Comparison of ENCODE assay signal across 8 mouse cellular contexts in the genomic region with DNA sequence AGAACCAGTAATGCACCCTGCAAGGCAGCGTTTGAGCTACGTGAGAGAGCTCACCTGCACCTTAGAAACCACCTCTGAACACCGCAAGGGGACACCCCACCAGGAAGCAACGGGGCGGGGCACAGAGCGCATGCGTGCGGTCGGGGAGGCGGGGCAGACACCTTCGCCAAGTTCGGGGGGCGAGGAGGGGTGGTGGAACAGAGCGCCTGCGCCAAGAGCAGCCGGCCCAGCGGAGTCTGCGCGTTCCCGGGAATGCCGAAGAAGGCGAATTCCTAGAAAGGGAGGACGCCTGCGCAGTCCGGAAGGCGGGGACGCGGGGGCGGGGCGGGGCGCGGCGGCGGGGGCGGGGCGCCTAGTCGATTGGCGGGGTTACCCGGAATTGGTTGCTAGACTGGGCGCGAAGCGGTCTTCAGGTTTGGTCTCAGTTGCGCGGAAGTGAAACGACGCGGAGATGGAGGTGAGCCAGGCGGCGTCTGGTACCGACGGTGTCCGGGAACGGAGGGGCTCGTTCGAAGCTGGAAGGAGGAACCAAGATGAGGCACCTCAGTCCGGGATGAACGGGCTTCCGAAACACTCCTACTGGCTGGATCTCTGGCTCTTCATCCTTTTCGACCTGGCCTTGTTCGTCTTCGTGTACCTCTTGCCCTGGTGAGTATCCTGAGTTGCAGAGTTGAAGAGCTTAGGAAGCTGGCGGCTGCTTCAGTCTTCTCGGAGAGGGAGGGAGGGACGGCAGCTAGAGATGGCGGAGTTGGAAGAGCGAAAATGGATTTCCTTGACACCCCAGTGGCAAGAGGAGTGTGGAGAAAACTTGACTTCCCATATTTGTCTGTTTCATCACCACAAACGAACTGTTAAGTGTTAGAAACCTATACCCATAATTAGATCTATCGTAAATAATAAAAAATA. TPM values are rescaled to one million over a fixed set of nuclear protein-coding genes. Genes with fewer than 3 reads are reported as not detected.
DNase-seq lines count a peak whose midpoint lies in the region; ATAC-seq lines count a peak whose summit lies in the region.

1810037I17Rik (plus strand) TSS at position 195 of the 906 bp plus-strand sequence.

- no peaks in the 10 kb centered on the region for H3K27me3 ChIP-seq in heart, embryonic 13.5 days (replicated peaks)
- H3K27me3 ChIP-seq in liver, embryonic 12.5 days (replicated peaks), result no peaks in the 10 kb centered on the region
- H3K27me3 ChIP-seq in stomach, embryonic 15.5 days (replicated peaks), result no peaks in the 10 kb centered on the region

- H3K4me3 ChIP-seq in brown adipose tissue, adult 24 weeks (ENCODE audit: insufficient read depth, low read depth, low read length), result peak within 1 kb of the TSS; percentile 75
- peak within 1 kb of the TSS; percentile 67 for H3K4me3 ChIP-seq in heart, embryonic 13.5 days
- H3K4me3 ChIP-seq in liver, embryonic 12.5 days, result peak within 1 kb of the TSS; percentile 74
- peak within 1 kb of the TSS; percentile 63 for H3K4me3 ChIP-seq in stomach, embryonic 15.5 days (replicated peaks)

- H3K4me2 ChIP-seq in heart, embryonic 13.5 days, result peak within 1 kb of the TSS; percentile 84
- peak within 1 kb of the TSS; percentile 80 for H3K4me2 ChIP-seq in liver, embryonic 12.5 days
- peak within 1 kb of the TSS; percentile 60 for H3K4me2 ChIP-seq in stomach, embryonic 15.5 days

- peaks cover 3% of the 10 kb centered on the region; the same call in 1 of the 2 replicates for H3K4me1 ChIP-seq in brown adipose tissue, adult 24 weeks (ENCODE audit: control insufficient read depth, insufficient read depth, insufficient read length, low read length)
- H3K4me1 ChIP-seq in heart, embryonic 13.5 days, result peaks cover 41% of the 10 kb centered on the region
- H3K4me1 ChIP-seq in liver, embryonic 12.5 days, result peaks cover 52% of the 10 kb centered on the region
- H3K4me1 ChIP-seq in stomach, embryonic 15.5 days, result peaks cover 4% of the 10 kb centered on the region; the same call in 1 of the 2 replicates

- peak; percentile 96 for ATAC-seq in heart, embryonic 13.5 days (ENCODE audit: extremely low read depth, insufficient number of reproducible peaks, low FRiP score, low TSS enrichment)
- ATAC-seq in liver, embryonic 12.5 days, result peak; percentile 95
- ATAC-seq in stomach, embryonic 15.5 days (ENCODE audit: insufficient read depth, low FRiP score, low read depth), result peak; percentile 98

- DNase-seq in CD4-positive, CD25-positive, alpha-beta regulatory T cell, adult 2 months (ENCODE audit: low read depth, low spot score), result peak; percentile 96
- DNase-seq in fat pad, adult 2 months (ENCODE audit: extremely low read depth, low read depth, low spot score), result peak; percentile 54
- DNase-seq in kidney, postnatal 10 days, result peak; percentile 99
- DNase-seq in natural killer cell, adult 2 months (ENCODE audit: low spot score in 2 of 2), result peak; percentile 90 to 93

- under 1% methylated on average over 68 of the region's 68 CpGs for WGBS in heart, embryonic 13.5 days
- under 1% methylated on average over 68 of the region's 68 CpGs for WGBS in liver, embryonic 12.5 days (ENCODE audit: insufficient replicate concordance)
- WGBS in stomach, embryonic 15.5 days, result under 1% methylated on average over 68 of the region's 68 CpGs

- H3K36me3 ChIP-seq in heart, embryonic 13.5 days, result peaks cover 11% of the 10 kb centered on the region
- H3K36me3 ChIP-seq in liver, embryonic 12.5 days, result peaks cover 17% of the 10 kb centered on the region
- H3K36me3 ChIP-seq in stomach, embryonic 15.5 days, result no peaks in the 10 kb centered on the region

- peak within 1 kb of the TSS; percentile 79 for H3K27ac ChIP-seq in brown adipose tissue, adult 24 weeks (replicated peaks; ENCODE audit: low read depth, low read length)
- peak within 1 kb of the TSS; percentile 90 for H3K27ac ChIP-seq in heart, embryonic 13.5 days (replicated peaks)
- peak within 1 kb of the TSS; percentile 94 for H3K27ac ChIP-seq in liver, embryonic 12.5 days
- peak within 1 kb of the TSS; percentile 87 for H3K27ac ChIP-seq in stomach, embryonic 15.5 days

- peak within 1 kb of the TSS; percentile 83 for H3K9ac ChIP-seq in heart, embryonic 13.5 days
- peak within 1 kb of the TSS; percentile 79 for H3K9ac ChIP-seq in liver, embryonic 12.5 days
- H3K9ac ChIP-seq in stomach, embryonic 15.5 days, result peak within 1 kb of the TSS; percentile 49; the same call in 1 of the 2 replicates

- no peaks in the 10 kb centered on the region for H3K9me3 ChIP-seq in heart, embryonic 13.5 days
- no peaks in the 10 kb centered on the region for H3K9me3 ChIP-seq in liver, embryonic 12.5 days (replicated peaks)
- no peaks in the 10 kb centered on the region for H3K9me3 ChIP-seq in stomach, embryonic 15.5 days

RNA-seq across cellular contexts. Expression of gene 1810037I17Rik, which starts in this region (rescaled TPM):
- polyA plus RNA-seq in brown adipose tissue, adult 24 weeks (2012; ENCODE audit: insufficient read depth, insufficient read length, missing spikeins), result 85.1 and 99.1 TPM in 2 replicates
- 113 and 122 TPM in 2 replicates for polyA plus RNA-seq in heart, embryonic 13.5 days (2015; fragmentation: Nextera tagmentation; extraction: Ambion mirVana)
- 129 and 134 TPM in 2 replicates for polyA plus RNA-seq in liver, embryonic 12.5 days (2016; fragmentation: Nextera tagmentation; extraction: Ambion mirVana)
- polyA plus RNA-seq in stomach, embryonic 15.5 days (2015; fragmentation: Nextera tagmentation; extraction: Ambion mirVana), result 154 and 190 TPM in 2 replicates

Comparison
In these comparisons a context has a peak if more than half of its experiments do, and no peak if none do; other contexts are left out.
1. Peak in every context shown above with its lines: DNase-seq, ATAC-seq, H3K4me3 ChIP-seq and H3K27ac ChIP-seq.